Mouse (Mus musculus): Measurements from ENCODE around the gene Gm11627. TPM values are rescaled to one million over a fixed set of nuclear protein-coding genes. Genes with fewer than 3 reads are reported as not detected.

The Gm11627 gene
- polyA plus RNA-seq, 1 experiment from 2014 or later = 11.8 TPM

GRCm38 (mm10) chr11:102599912-102600311 lies 20.7 kb upstream of the Gm11627 start:
- ATAC-seq (ENCODE audit: insufficient number of reproducible peaks, insufficient read depth, low FRiP score, low TSS enrichment) = no peak
- H3K9ac ChIP-seq = no peak overlapping the region
- H3K27me3 ChIP-seq = 0 out of 2 replicates have a peak, but pooled peaks cover 3% of the 10 kb centered on the region
- no peak overlapping the region; the same call in 1 of the 2 replicates for H3K27ac ChIP-seq
- H3K4me2 ChIP-seq (replicated peaks) = no peak overlapping the region
- 89% methylated on average over 3 of the region's 3 CpGs for WGBS
- H3K4me3 ChIP-seq = no peak overlapping the region
- H3K4me1 ChIP-seq = peaks cover 24% of the 10 kb centered on the region
- H3K36me3 ChIP-seq = no peaks in the 10 kb centered on the region
- H3K9me3 ChIP-seq = no peaks in the 10 kb centered on the region

- Histone ChIP-seq H3K9me3 (no peaks in the 10 kb centered on the region), H3K36me3 (no peaks in the 10 kb centered on the region), H3K4me3 (no peak overlapping the region; the same call in 1 of the 2 replicates), H3K4me2 (replicated peaks) (peak overlapping the region; percentile 32), H3K27ac (peak overlapping the region; percentile 94), H3K4me1 (peaks cover 25% of the 10 kb centered on the region), H3K27me3 (no peaks in the 10 kb centered on the region), H3K9ac (peak overlapping the region; percentile 21; the same call in 1 of the 2 replicates)
- ATAC-seq (ENCODE audit: insufficient number of reproducible peaks, insufficient read depth, low FRiP score, low TSS enrichment) = peak; percentile 88
- WGBS = 0% methylated on average over 4 of the region's 4 CpGs
These were observed 16.1 kb upstream of the Gm11627 start for GRCm38 (mm10) chr11:102595341-102595820.

- Histone ChIP-seq H3K27me3 (no peaks in the 10 kb centered on the region), H3K4me2 (replicated peaks) (no peak overlapping the region), H3K36me3 (no peaks in the 10 kb centered on the region), H3K9ac (no peak overlapping the region), H3K27ac (no peak overlapping the region), H3K4me3 (no peak overlapping the region), H3K4me1 (peaks cover 11% of the 10 kb centered on the region), H3K9me3 (no peaks in the 10 kb centered on the region)
- 73% methylated on average over 3 of the region's 3 CpGs for WGBS
- ATAC-seq (ENCODE audit: insufficient number of reproducible peaks, insufficient read depth, low FRiP score, low TSS enrichment) = no peak
These were observed 8.3 kb upstream of the Gm11627 start for GRCm38 (mm10) chr11:102587554-102587953.

- ATAC-seq (ENCODE audit: insufficient number of reproducible peaks, insufficient read depth, low FRiP score, low TSS enrichment) = no peak
- Histone ChIP-seq H3K36me3 (no peaks in the 10 kb centered on the region), H3K9ac (no peak overlapping the region), H3K9me3 (no peaks in the 10 kb centered on the region), H3K27ac (no peak overlapping the region), H3K4me2 (replicated peaks) (no peak overlapping the region), H3K27me3 (no peaks in the 10 kb centered on the region), H3K4me3 (no peak overlapping the region), H3K4me1 (peaks cover 20% of the 10 kb centered on the region)
- 90% methylated on average over 4 of the region's 4 CpGs for WGBS
These were observed 7.3 kb upstream of the Gm11627 start for GRCm38 (mm10) chr11:102586445-102587130.

- no peaks in the 10 kb centered on the region for H3K36me3 ChIP-seq
- H3K9me3 ChIP-seq = no peaks in the 10 kb centered on the region
- H3K27ac ChIP-seq = peak overlapping the region; percentile 76
- no peaks in the 10 kb centered on the region for H3K27me3 ChIP-seq
- no peak overlapping the region for H3K9ac ChIP-seq
- H3K4me3 ChIP-seq = no peak overlapping the region
- no peak for ATAC-seq (ENCODE audit: insufficient number of reproducible peaks, insufficient read depth, low FRiP score, low TSS enrichment)
- peak overlapping the region; percentile 23; the same call in 1 of the 2 replicates for H3K4me2 ChIP-seq (replicated peaks)
- peaks cover 46% of the 10 kb centered on the region for H3K4me1 ChIP-seq
- 14% methylated on average over 5 of the region's 5 CpGs for WGBS
These were observed 3.5 kb upstream of the Gm11627 start for GRCm38 (mm10) chr11:102582736-102583135.

GRCm38 (mm10) chr11:102582016-102582610 lies 2.9 kb upstream of the Gm11627 start:
- Histone ChIP-seq H3K9me3 (no peaks in the 10 kb centered on the region), H3K4me2 (replicated peaks) (peak overlapping the region; percentile 23; the same call in 1 of the 2 replicates), H3K27me3 (no peaks in the 10 kb centered on the region), H3K36me3 (no peaks in the 10 kb centered on the region), H3K4me3 (no peak overlapping the region), H3K27ac (peak overlapping the region; percentile 76), H3K4me1 (peaks cover 48% of the 10 kb centered on the region), H3K9ac (0 out of 2 replicates have a peak overlapping the region, but pooled peaks have one; percentile 4)
- ATAC-seq (ENCODE audit: insufficient number of reproducible peaks, insufficient read depth, low FRiP score, low TSS enrichment) = no peak
- 17% methylated on average over 13 of the region's 13 CpGs for WGBS

GRCm38 (mm10) chr11:102581281-102582015 lies 2.2 kb upstream of the Gm11627 start:
- Histone ChIP-seq H3K4me2 (replicated peaks) (no peak overlapping the region), H3K27ac (peak overlapping the region; percentile 76), H3K9me3 (no peaks in the 10 kb centered on the region), H3K27me3 (no peaks in the 10 kb centered on the region), H3K36me3 (no peaks in the 10 kb centered on the region), H3K9ac (0 out of 2 replicates have a peak overlapping the region, but pooled peaks have one; percentile 0), H3K4me3 (no peak overlapping the region), H3K4me1 (peaks cover 49% of the 10 kb centered on the region)
- no peak for ATAC-seq (ENCODE audit: insufficient number of reproducible peaks, insufficient read depth, low FRiP score, low TSS enrichment)
- 22% methylated on average over 11 of the region's 11 CpGs for WGBS

GRCm38 (mm10) chr11:102580034-102580330 lies 721 bp upstream of the Gm11627 start:
- Histone ChIP-seq H3K4me2 (replicated peaks) (peak overlapping the region; percentile 54), H3K4me1 (peaks cover 49% of the 10 kb centered on the region), H3K9me3 (no peaks in the 10 kb centered on the region), H3K27ac (peak overlapping the region; percentile 97), H3K9ac (peak overlapping the region; percentile 70), H3K27me3 (no peaks in the 10 kb centered on the region), H3K36me3 (no peaks in the 10 kb centered on the region), H3K4me3 (peak overlapping the region; percentile 36)
- WGBS = 26% methylated on average over 3 of the region's 3 CpGs
- ATAC-seq (ENCODE audit: insufficient number of reproducible peaks, insufficient read depth, low FRiP score, low TSS enrichment) = no peak

GRCm38 (mm10) chr11:102578341-102579118 lies 731 bp downstream of the Gm11627 start:
- H3K4me1 ChIP-seq = peaks cover 49% of the 10 kb centered on the region
- H3K36me3 ChIP-seq = no peaks in the 10 kb centered on the region
- H3K4me3 ChIP-seq = peak overlapping the region; percentile 36
- no peaks in the 10 kb centered on the region for H3K9me3 ChIP-seq
- peak overlapping the region; percentile 97 for H3K27ac ChIP-seq
- no peaks in the 10 kb centered on the region for H3K27me3 ChIP-seq
- peak; percentile 17; the same call in 1 of the 2 replicates for ATAC-seq (ENCODE audit: insufficient number of reproducible peaks, insufficient read depth, low FRiP score, low TSS enrichment)
- peak overlapping the region; percentile 70; the same call in 1 of the 2 replicates for H3K9ac ChIP-seq
- peak overlapping the region; percentile 54 for H3K4me2 ChIP-seq (replicated peaks)
- 7% methylated on average over 25 of the region's 27 CpGs for WGBS

GRCm38 (mm10) chr11:102576050-102576754 lies 3.1 kb downstream of the Gm11627 start:
- ATAC-seq (ENCODE audit: insufficient number of reproducible peaks, insufficient read depth, low FRiP score, low TSS enrichment) = no peak
- Histone ChIP-seq H3K4me2 (replicated peaks) (no peak overlapping the region), H3K4me1 (peaks cover 30% of the 10 kb centered on the region), H3K9me3 (no peaks in the 10 kb centered on the region), H3K9ac (no peak overlapping the region), H3K36me3 (no peaks in the 10 kb centered on the region), H3K27ac (peak overlapping the region; percentile 11; the same call in 1 of the 2 replicates), H3K4me3 (no peak overlapping the region), H3K27me3 (no peaks in the 10 kb centered on the region)
- WGBS = 63% methylated on average over 13 of the region's 13 CpGs
